Mouse (Mus musculus) midbrain, embryonic 16.5 days (tissue): ENCODE data around the gene Gm28308. TPM values are rescaled to one million over a fixed set of nuclear protein-coding genes. Genes with fewer than 3 reads are reported as not detected.

Experiments used
- ATAC-seq: fragments of 200-750 bp; cut with Nextera tagmentation; 2 replicates; pipeline ENCODE4 v1.8.0; 2017; ENCODE audit warnings: moderate TSS enrichment
- H3K27ac ChIP-seq: fragments of 300-500 bp; sonication (generic); 2 replicates; pipeline ENCODE4 v1.5.1; 2014; ENCODE audit warnings: mild to moderate bottlenecking, low read length, mixed read lengths
- H3K27me3 ChIP-seq: fragments of 300-500 bp; sonication (generic); 2 replicates; pipeline ENCODE4 v1.6.1; 2014; ENCODE audit warnings: low read depth, low read length, mixed read lengths; ENCODE audit not compliant: control insufficient read depth, insufficient read depth
- H3K36me3 ChIP-seq: fragments of 300-500 bp; sonication (generic); 2 replicates; pipeline ENCODE4 v1.6.1; 2014; ENCODE audit warnings: mild to moderate bottlenecking, low read length, moderate library complexity, mixed read lengths; ENCODE audit not compliant: control insufficient read depth, insufficient read depth
- H3K4me1 ChIP-seq: fragments of 300-500 bp; sonication (generic); 2 replicates; pipeline ENCODE4 v1.6.1; 2014; ENCODE audit warnings: mild to moderate bottlenecking, low read length, mixed read lengths; ENCODE audit not compliant: control insufficient read depth, insufficient read depth
- H3K4me2 ChIP-seq: fragments of 300-500 bp; sonication (generic); 2 replicates; pipeline ENCODE4 v1.6.1; 2014; ENCODE audit warnings: mild to moderate bottlenecking, low read length, mixed read lengths
- H3K4me3 ChIP-seq: fragments of 300-500 bp; sonication (generic); 2 replicates; pipeline ENCODE4 v1.5.1; 2014; ENCODE audit warnings: low read depth, mild to moderate bottlenecking, low read length, moderate library complexity, mixed read lengths
- H3K9ac ChIP-seq: fragments of 300-500 bp; sonication (generic); 2 replicates; pipeline ENCODE4 v1.6.1; 2014; ENCODE audit warnings: low read depth, low read length, mixed read lengths
- H3K9me3 ChIP-seq: fragments of 300-500 bp; sonication (generic); replicated peaks from 2 replicates; pipeline ENCODE4 v1.6.1; 2014; ENCODE audit warnings: mild to moderate bottlenecking, low read length, mixed read lengths; ENCODE audit not compliant: control insufficient read depth, poor library complexity, severe bottlenecking
- WGBS: fragments of 180-500 bp; shearing (Covaris S2); extraction: QIAGEN DNeasy Blood & Tissue Kit; methylation state at CpG from one replicate; pipeline ENCODE4 v1.1.7; 2014; 5-methylcytosine and 5-hydroxymethylcytosine counted together
- polyA plus RNA-seq: library from polyadenylated mRNA; unstranded; fragments of >200 nt; fragmentation: Nextera tagmentation; extraction: Ambion mirVana; gene quantifications from 2 replicates; pipeline ENCODE4 v1.2.1, GENCODE M21; 2015

Gm28308 gene
- polyA plus RNA-seq, 1 experiment from 2014 or later: not detected

DNA sequence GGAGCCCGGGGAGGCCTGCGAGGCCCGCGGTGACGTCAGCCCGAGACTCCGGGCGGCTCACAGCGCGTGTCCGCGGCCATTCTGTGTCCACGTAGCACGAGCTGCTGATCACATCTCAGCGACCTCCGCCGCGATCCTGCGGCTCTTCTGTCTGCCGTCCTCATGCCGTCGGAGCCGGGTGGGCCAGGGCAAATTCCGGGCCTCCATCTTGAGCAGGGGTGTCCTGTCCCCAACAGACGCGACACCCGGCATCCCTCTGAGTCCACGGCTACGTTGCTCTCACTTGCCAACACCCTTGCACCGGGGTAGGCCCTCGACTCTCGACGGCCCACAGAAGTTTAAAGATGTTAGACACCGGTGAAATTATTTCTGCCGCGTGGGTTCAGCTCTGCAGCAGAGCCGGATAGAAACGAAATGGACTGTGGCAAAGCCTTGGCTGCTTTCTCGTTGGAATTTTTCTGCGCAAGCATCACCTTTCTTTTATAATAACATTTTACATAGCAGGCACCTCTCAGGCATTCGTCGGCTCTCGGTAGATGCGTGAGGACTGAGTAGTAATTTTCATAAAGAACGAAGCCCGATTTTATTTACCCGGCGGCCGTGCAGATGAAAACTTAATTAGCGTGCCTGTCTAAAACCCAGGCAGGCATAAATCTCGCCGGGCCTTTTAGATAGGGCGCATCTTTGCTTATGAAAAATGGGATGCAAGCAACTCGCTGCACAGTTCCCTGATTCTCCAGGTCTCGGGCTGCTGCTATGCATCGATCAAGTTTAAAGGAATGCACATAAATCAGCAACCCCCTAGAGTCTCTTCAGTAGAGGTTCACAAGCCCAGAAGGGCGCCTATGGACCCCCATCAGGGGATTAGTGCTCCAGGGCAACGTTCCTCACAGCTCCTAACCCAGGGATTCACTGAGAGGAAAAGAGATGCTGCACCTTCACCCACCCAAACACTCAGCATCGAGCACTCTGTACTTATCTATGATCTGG lies 40.7 kb upstream of the Gm28308 start:
- H3K4me2 ChIP-seq: no peak overlapping the region
- H3K4me3 ChIP-seq: no peak overlapping the region
- H3K27ac ChIP-seq: no peak overlapping the region
- no peaks in the 10 kb centered on the region for H3K36me3 ChIP-seq
- peaks cover 74% of the 10 kb centered on the region for H3K27me3 ChIP-seq
- no peak overlapping the region for H3K9ac ChIP-seq
- no peak for ATAC-seq
- H3K9me3 ChIP-seq: no peaks in the 10 kb centered on the region
- WGBS: under 1% methylated on average over 59 of the region's 59 CpGs
- no peaks in the 10 kb centered on the region for H3K4me1 ChIP-seq

DNA sequence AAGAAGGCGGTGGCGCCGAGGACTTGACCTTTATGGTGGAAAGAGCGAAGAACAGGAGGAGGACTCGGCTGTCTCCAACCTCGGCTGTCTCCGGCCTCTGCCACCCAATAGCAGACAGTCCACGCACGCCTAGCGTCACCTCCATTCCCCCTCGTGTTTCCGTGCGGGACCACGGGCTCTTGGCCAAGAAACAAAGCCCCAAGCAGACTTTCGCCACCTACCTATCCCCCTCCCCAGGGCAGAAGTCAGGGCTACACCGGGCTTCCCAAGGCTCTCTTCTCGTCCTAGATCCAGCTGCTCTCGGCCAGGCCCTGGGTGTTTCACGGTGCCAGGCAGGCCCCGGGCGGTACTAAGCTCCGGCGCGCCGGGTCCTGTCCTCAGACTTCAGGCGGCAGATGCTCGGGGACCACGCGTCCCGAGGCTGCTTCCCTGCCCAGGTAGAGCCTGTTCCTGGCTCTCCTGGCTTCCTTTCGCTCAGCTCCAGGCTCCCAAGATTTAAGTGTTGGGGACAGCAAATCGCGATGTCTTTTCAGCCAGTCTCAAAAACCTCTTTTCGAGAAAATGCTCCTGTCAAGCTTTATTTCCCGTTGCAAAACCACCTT lies 39.7 kb upstream of the Gm28308 start:
- no peak for ATAC-seq
- Histone ChIP-seq H3K9me3 (no peaks in the 10 kb centered on the region), H3K4me3 (no peak overlapping the region), H3K4me2 (no peak overlapping the region), H3K27me3 (peaks cover 76% of the 10 kb centered on the region), H3K27ac (no peak overlapping the region), H3K9ac (no peak overlapping the region), H3K4me1 (no peaks in the 10 kb centered on the region), H3K36me3 (no peaks in the 10 kb centered on the region)
- WGBS: 1% methylated on average over 35 of the region's 35 CpGs

DNA sequence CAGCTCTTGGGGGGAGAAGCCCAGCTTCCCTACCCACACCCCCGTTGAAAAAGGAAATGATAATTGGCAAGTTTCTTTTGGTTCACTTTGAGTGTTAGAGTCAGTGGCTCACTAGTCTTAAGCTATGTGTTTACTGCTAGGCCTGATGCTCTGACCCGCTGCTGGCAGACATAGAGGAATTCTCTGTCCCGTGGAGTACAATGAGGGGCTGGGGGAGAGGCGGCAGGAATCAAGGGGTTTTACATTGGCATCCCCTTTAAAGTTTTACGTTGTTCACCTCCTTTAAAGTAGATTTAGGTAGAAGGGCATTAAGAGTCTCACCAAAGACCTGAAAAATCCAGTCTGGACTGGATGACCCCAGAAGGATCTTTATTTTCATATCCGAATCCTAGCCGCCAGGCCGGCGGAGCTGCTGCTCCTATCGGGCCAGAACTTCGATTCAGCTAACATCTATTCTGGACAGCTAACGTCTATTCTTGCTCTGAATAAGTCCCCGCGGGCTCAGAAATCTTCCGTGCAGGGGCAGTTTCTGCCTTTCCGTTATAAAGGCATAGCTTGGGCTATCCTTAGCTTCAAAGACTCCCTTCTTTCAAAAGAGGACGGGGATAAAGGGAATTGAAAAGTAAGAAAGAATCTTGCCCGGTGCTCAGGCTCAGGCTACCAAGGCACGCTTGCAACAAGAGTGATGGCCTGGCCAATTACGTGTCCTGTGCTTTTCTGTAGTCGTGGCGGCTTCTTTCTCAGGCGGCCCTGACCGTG lies 39.1 kb upstream of the Gm28308 start:
- H3K27me3 ChIP-seq: peaks cover 80% of the 10 kb centered on the region
- WGBS: 2% methylated on average over 24 of the region's 24 CpGs
- no peak overlapping the region for H3K27ac ChIP-seq
- ATAC-seq: no peak
- no peak overlapping the region for H3K4me2 ChIP-seq
- H3K9ac ChIP-seq: no peak overlapping the region
- no peaks in the 10 kb centered on the region for H3K4me1 ChIP-seq
- H3K36me3 ChIP-seq: no peaks in the 10 kb centered on the region
- no peaks in the 10 kb centered on the region for H3K9me3 ChIP-seq
- no peak overlapping the region for H3K4me3 ChIP-seq

DNA sequence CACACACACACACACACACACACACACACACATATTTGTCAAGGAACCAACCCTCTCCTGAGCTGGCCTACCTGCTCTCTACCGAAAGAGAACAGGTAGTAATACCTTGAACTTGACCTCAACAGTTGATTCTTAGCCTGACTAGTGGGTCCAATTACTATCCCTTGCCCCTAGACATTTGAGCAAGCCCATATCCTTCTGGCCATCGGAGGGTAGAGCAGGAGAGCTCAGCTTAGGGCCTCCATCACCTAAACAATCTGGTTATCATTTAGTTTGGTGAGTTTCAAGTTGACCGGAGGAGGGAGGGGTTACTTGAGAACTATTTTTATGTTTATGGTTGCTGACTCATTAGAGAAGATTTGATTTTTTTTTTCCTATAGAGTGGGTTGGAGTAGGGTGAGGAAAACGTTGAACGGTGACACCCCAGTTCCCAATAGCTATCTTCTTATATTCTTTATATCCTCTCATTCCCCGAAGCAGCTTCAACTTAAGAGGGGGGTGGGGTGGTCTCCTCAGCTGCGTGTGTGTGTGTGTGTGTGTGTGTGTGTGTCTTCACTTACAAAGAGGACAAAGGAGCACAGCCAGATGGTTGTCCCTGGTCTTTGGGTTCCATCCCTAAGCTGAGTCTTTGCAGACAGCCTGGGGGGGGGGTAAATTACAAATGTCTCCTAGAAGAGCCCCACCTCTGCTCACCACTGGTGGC lies 38.2 kb upstream of the Gm28308 start:
- H3K27me3 ChIP-seq: peaks cover 81% of the 10 kb centered on the region
- no peaks in the 10 kb centered on the region for H3K9me3 ChIP-seq
- no peaks in the 10 kb centered on the region for H3K4me1 ChIP-seq
- no peak overlapping the region for H3K4me3 ChIP-seq
- no peaks in the 10 kb centered on the region for H3K36me3 ChIP-seq
- WGBS: 10% methylated on average over 7 of the region's 7 CpGs
- no peak overlapping the region for H3K27ac ChIP-seq
- ATAC-seq: no peak
- no peak overlapping the region for H3K4me2 ChIP-seq
- H3K9ac ChIP-seq: no peak overlapping the region

DNA sequence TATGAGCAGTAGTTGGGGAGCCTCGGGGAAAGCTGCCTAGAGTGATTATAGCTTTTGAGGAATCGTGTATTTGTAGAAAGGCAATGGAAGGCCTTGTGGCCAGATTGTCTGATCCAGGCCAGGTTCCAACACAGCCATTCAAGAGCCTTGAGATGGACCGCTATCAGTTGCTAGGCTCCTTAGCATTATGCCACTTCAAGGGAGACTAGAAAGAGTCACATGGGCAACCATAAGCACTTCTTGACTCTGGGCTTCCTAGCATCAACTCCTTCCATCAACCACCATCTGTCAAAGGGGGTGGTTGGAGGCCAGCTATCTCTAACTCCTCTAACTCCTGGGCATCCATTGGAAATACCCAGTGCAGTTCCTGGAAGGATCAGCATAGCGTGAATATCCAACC lies 36.7 kb upstream of the Gm28308 start:
- no peaks in the 10 kb centered on the region for H3K4me1 ChIP-seq
- H3K27me3 ChIP-seq: peaks cover 85% of the 10 kb centered on the region
- H3K4me3 ChIP-seq: no peak overlapping the region
- WGBS: 2% methylated on average over 4 of the region's 4 CpGs
- no peaks in the 10 kb centered on the region for H3K36me3 ChIP-seq
- no peak overlapping the region for H3K27ac ChIP-seq
- no peak for ATAC-seq
- peaks cover 4% of the 10 kb centered on the region; the same call in 1 of the 2 replicates for H3K9me3 ChIP-seq
- H3K9ac ChIP-seq: no peak overlapping the region
- no peak overlapping the region for H3K4me2 ChIP-seq

DNA sequence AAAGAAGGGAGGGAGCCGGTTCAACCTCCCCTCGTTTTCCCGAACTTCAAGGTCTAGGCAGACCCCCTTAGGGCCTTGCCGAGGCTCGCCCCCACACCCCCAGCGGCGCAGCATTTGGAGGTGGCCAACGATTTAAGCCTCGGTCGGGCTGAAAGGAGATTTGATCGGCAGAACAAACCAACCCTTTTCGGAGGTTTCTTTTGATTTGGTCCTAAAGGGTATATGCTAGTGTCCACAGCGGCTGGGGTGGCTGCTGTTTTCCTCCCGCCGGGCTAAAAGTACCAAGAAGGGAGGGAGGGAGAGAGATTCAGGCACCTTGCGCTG lies 36.2 kb upstream of the Gm28308 start:
- Histone ChIP-seq H3K4me2 (no peak overlapping the region), H3K4me3 (no peak overlapping the region), H3K27ac (no peak overlapping the region), H3K9me3 (peaks cover 4% of the 10 kb centered on the region; the same call in 1 of the 2 replicates), H3K27me3 (peaks cover 87% of the 10 kb centered on the region), H3K36me3 (no peaks in the 10 kb centered on the region), H3K9ac (no peak overlapping the region), H3K4me1 (no peaks in the 10 kb centered on the region)
- 0% methylated on average over 16 of the region's 16 CpGs for WGBS
- ATAC-seq: no peak

DNA sequence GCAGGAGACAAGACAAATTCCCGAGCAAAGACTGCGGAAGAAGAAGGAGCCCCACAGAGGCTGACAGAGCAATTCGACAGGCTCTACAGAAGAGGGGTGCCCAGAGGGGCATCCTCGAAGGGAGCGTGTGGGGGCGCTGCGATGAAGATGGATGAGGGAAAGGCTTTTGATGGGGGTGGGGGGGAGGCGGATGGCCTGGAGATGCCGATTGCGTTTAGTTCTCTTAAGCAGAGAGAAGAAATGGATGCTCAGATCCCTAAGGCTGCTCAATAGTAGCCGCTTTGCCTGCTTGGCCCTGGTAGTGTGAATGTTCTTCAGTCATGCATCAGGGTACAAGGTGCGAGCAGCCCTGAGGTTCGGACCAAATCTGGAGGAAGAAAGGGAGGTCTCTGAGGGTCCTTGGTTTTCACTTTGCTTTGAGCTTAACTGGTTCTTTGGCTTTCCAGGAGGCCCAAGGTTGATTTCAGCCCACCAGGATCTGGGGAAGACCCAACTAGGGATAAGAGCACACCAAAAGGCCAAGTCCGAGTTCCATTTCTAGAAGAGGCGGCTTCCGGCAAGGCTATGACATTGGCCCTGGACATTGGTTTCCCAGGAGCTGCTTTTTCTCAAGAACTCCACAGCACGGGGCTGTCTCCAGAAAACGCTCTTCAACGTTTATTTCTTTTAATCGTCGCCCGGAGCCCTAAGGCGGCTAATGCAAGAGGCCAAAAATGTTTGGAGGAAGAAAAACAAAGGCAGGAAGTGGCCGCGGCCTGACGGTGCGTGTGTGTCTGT lies 35.7 kb upstream of the Gm28308 start:
- H3K9ac ChIP-seq: no peak overlapping the region
- H3K4me1 ChIP-seq: no peaks in the 10 kb centered on the region
- 2% methylated on average over 27 of the region's 27 CpGs for WGBS
- H3K9me3 ChIP-seq: peaks cover 4% of the 10 kb centered on the region; the same call in 1 of the 2 replicates
- no peaks in the 10 kb centered on the region for H3K36me3 ChIP-seq
- ATAC-seq: no peak
- no peak overlapping the region for H3K27ac ChIP-seq
- peaks cover 90% of the 10 kb centered on the region for H3K27me3 ChIP-seq
- no peak overlapping the region for H3K4me3 ChIP-seq
- H3K4me2 ChIP-seq: no peak overlapping the region
